Mouse (Mus musculus) heart, adult 2 months (tissue): ENCODE measurements around the gene Ces2b.

Source experiments
- CTCF ChIP-seq: fragments of 200-600 bp; IDR thresholded peaks from 2 replicates; pipeline ENCODE4 v1.8.1; 2022; ENCODE audit warnings: antibody characterized with exemption, mild to moderate bottlenecking, moderate library complexity
- EP300 ChIP-seq: fragments of 200-500 bp; IDR thresholded peaks from 2 replicates; pipeline ENCODE4 v1.6.1; 2011; ENCODE audit warnings: low read depth, low read length, control low read depth; ENCODE audit not compliant: insufficient read depth
- POLR2A ChIP-seq: fragments of 200-500 bp; IDR thresholded peaks from 2 replicates; pipeline ENCODE4 v1.6.1; 2011; ENCODE audit warnings: mild to moderate bottlenecking, low read depth, low read length, control low read depth; ENCODE audit not compliant: insufficient read depth

DNA sequence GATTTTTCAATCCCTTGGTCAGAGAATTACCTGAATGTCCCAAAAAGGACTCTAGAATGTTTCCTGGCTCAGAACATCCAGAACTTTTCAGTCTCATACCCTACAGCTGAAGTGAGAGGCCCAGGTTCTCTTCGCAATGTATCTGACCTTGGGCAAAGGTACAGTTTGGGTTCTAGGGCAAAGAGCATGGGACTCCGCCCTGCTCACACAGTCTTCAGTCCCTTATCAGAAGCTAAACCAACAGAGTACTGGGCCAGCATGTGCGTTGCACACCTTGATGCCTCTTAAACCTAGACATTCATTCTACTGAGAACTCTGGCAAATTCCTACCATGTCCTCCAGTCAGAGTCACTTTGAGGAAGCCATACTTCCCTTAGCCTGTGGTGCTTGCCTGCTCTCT, 21.9 kb upstream of the Ces2b start:
- TF ChIP-seq EP300 = no peak
- no peak for TF ChIP-seq CTCF
- TF ChIP-seq POLR2A = no peak
